Mouse (Mus musculus) liver, embryonic 14.5 days (tissue): ENCODE measurements around the gene Anxa7. TPM values are rescaled to one million over a fixed set of nuclear protein-coding genes. Genes with fewer than 3 reads are reported as not detected.

ENCODE experiments used
- ATAC-seq: fragments of 200-750 bp; cut with Nextera tagmentation; 2 replicates; pipeline ENCODE4 v1.8.0; 2017; ENCODE audit warnings: moderate number of reproducible peaks, mild to moderate bottlenecking, moderate library complexity; ENCODE audit not compliant: insufficient read depth
- DNase-seq, 3 experiments: peaks; one replicate each; pipeline ENCODE4 v3.0.0-alpha.2; 2012 to 2013; ENCODE audit warnings: low read depth in 3 of 3, low spot score in 3 of 3
- H3K27ac ChIP-seq: fragments of 300-500 bp; sonication (generic); 2 replicates; pipeline ENCODE4 v1.5.1; 2014; ENCODE audit warnings: moderate library complexity, mild to moderate bottlenecking, control low read depth, inconsistent platforms
- H3K27me3 ChIP-seq: fragments of 300-500 bp; sonication (generic); 2 replicates; pipeline ENCODE4 v1.6.1; 2014; ENCODE audit warnings: mild to moderate bottlenecking, low read length, moderate library complexity; ENCODE audit not compliant: control insufficient read depth, insufficient read depth
- H3K36me3 ChIP-seq: fragments of 300-500 bp; sonication (generic); replicated peaks from 2 replicates; pipeline ENCODE4 v1.6.1; 2014; ENCODE audit warnings: low read depth; ENCODE audit not compliant: control insufficient read depth, insufficient read depth
- H3K4me1 ChIP-seq, 2 experiments: fragments of 200-500 bp in 1 of 2; fragments of 300-500 bp in 1 of 2; sonication (generic) in 1 of 2; replicated peaks; 2 replicates each; pipeline ENCODE4 v1.6.1; 2012 to 2014; ENCODE audit warnings: antibody characterized with exemption in 1 of 2, inconsistent platforms in 1 of 2, low read length in 1 of 2; ENCODE audit not compliant: control insufficient read depth in 2 of 2, insufficient read depth in 2 of 2
- H3K4me2 ChIP-seq: fragments of 300-500 bp; sonication (generic); 2 replicates; pipeline ENCODE4 v1.6.1; 2014; ENCODE audit warnings: low read depth, mild to moderate bottlenecking, control low read depth, moderate library complexity
- H3K4me3 ChIP-seq, 2 experiments: fragments of 200-500 bp in 1 of 2; fragments of 300-500 bp in 1 of 2; sonication (generic) in 1 of 2; 2 replicates each; pipeline ENCODE4 v1.5.1; 2012 to 2014; ENCODE audit warnings: low read depth in 2 of 2, low read length in 2 of 2, mild to moderate bottlenecking in 2 of 2, control low read depth in 1 of 2, inconsistent platforms in 1 of 2, moderate library complexity in 1 of 2; ENCODE audit not compliant: insufficient read depth in 1 of 2
- H3K9ac ChIP-seq: fragments of 300-500 bp; sonication (generic); replicated peaks from 2 replicates; pipeline ENCODE4 v1.6.1; 2014; ENCODE audit warnings: mild to moderate bottlenecking, control low read depth, moderate library complexity
- H3K9me3 ChIP-seq: fragments of 300-500 bp; sonication (generic); 2 replicates; pipeline ENCODE4 v1.6.1; 2016; ENCODE audit warnings: low read length, mixed read lengths; ENCODE audit not compliant: control insufficient read depth
- CTCF ChIP-seq: IDR thresholded peaks from 2 replicates; pipeline ENCODE4 v1.5.1; 2016; ENCODE audit warnings: antibody characterized with exemption, low read depth, control low read depth
- EP300 ChIP-seq: IDR thresholded peaks from 2 replicates; pipeline ENCODE4 v1.6.1; 2016; ENCODE audit warnings: antibody characterized with exemption, low read depth
- WGBS: fragments of 180-500 bp; shearing (Covaris S2); extraction: QIAGEN DNeasy Blood & Tissue Kit; methylation state at CpG from one replicate; pipeline ENCODE4 v1.1.7; 2014; ENCODE audit not compliant: insufficient replicate concordance; 5-methylcytosine and 5-hydroxymethylcytosine counted together
- polyA plus RNA-seq, 2 experiments: library from polyadenylated mRNA; depleted of rRNA in 1 of 2; stranded (reverse) in 1 of 2; unstranded in 1 of 2; fragments of >200 nt; fragmentation: Nextera tagmentation in 1 of 2; extraction: Ambion mirVana in 1 of 2; gene quantifications; 2 replicates each; pipeline versions ENCODE4 v1.2.1 to v1.2.3; 2012 to 2014

The Anxa7 gene
- polyA plus RNA-seq, 2 experiments: 36.6 to 41.6 TPM

DNA sequence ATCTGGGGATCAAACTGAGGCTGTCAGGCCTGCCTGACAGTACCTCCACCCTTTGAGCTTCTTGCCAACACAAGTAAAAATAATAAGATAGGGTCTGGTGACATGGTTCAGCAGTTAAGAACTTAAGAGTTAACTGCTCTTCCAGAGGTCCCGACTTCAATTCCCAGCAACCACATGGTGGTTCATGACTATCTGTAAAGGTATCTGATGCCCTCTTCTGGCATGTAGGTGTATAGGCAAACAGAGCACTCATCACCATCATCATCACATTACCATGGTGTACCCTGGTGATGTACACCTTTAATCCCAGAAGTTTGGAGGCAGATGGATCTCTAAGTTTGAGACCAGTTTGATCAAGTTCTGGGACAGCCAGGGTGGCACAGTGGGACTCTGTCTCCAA is 51.3 kb downstream of the Anxa7 start:
- DNase-seq (no peak), ATAC-seq (no peak)
- Histone ChIP-seq H3K4me3 (no peak overlapping the region), H3K27me3 (no peaks in the 10 kb centered on the region), H3K9me3 (no peaks in the 10 kb centered on the region), H3K4me2 (no peak overlapping the region), H3K4me1 (no peaks in the 10 kb centered on the region), H3K27ac (no peak overlapping the region), H3K9ac (no peak overlapping the region), H3K36me3 (no peaks in the 10 kb centered on the region)
- WGBS: 18% methylated on average over 1 of the region's 1 CpGs
- TF ChIP-seq CTCF: peak; percentile 46
- no peak for TF ChIP-seq EP300

GRCm38 (mm10) chr14:20423046-20423445 is 56.9 kb downstream of the Anxa7 start:
- no peak overlapping the region for H3K4me2 ChIP-seq
- no peaks in the 10 kb centered on the region for H3K36me3 ChIP-seq
- no peaks in the 10 kb centered on the region for H3K9me3 ChIP-seq
- no peaks in the 10 kb centered on the region for H3K4me1 ChIP-seq
- H3K9ac ChIP-seq: no peak overlapping the region
- ATAC-seq (no peak), DNase-seq (no peak)
- TF ChIP-seq EP300 (no peak), CTCF (no peak)
- H3K27me3 ChIP-seq: no peaks in the 10 kb centered on the region
- WGBS: 63% methylated on average over 6 of the region's 6 CpGs
- H3K4me3 ChIP-seq: no peak overlapping the region
- H3K27ac ChIP-seq: no peak overlapping the region

- H3K27me3 ChIP-seq: no peaks in the 10 kb centered on the region
- no peak overlapping the region for H3K9ac ChIP-seq
- ATAC-seq: no peak
- DNase-seq: no peak
- no peaks in the 10 kb centered on the region for H3K9me3 ChIP-seq
- H3K4me3 ChIP-seq: no peak overlapping the region
- TF ChIP-seq EP300: no peak
- no peak for TF ChIP-seq CTCF
- H3K4me2 ChIP-seq: no peak overlapping the region
- H3K27ac ChIP-seq: no peak overlapping the region
- H3K36me3 ChIP-seq: no peaks in the 10 kb centered on the region
- H3K4me1 ChIP-seq: no peaks in the 10 kb centered on the region
- WGBS: 45% methylated on average over 7 of the region's 7 CpGs
Observed at GRCm38 (mm10) chr14:20422257-20422656, 57.7 kb downstream of the Anxa7 start.

Other genes with a start within 250 kb of the Anxa7 start
- gene Kcnk16, start 210.9 kb downstream of the Anxa7 start, polyA plus RNA-seq (2012; rRNA removed): 5.4 and 8.5 TPM in 2 replicates
- 8.8 and 10.5 TPM in 2 replicates for gene Kcnk16, start 210.9 kb downstream of the Anxa7 start, polyA plus RNA-seq (2014; fragmentation: Nextera tagmentation; extraction: Ambion mirVana)
- gene Nudt13, start 185.4 kb downstream of the Anxa7 start, polyA plus RNA-seq (2012; rRNA removed): 5.1 and 6.1 TPM in 2 replicates
- 2.6 and 4.8 TPM in 2 replicates for gene Nudt13, start 185.4 kb downstream of the Anxa7 start, polyA plus RNA-seq (2014; fragmentation: Nextera tagmentation; extraction: Ambion mirVana)
- 12.4 and 15.6 TPM in 2 replicates for gene Ecd, start 132.0 kb downstream of the Anxa7 start, polyA plus RNA-seq (2012; rRNA removed)
- 25.8 and 28.9 TPM in 2 replicates for gene Ecd, start 132.0 kb downstream of the Anxa7 start, polyA plus RNA-seq (2014; fragmentation: Nextera tagmentation; extraction: Ambion mirVana)
- gene Fam149b, start 132.0 kb downstream of the Anxa7 start, polyA plus RNA-seq (2012; rRNA removed): 6.6 and 7.4 TPM in 2 replicates
- 6.8 and 8.2 TPM in 2 replicates for gene Fam149b, start 132.0 kb downstream of the Anxa7 start, polyA plus RNA-seq (2014; fragmentation: Nextera tagmentation; extraction: Ambion mirVana)
- gene Dnajc9, start 91.2 kb downstream of the Anxa7 start, polyA plus RNA-seq (2012; rRNA removed): 30.0 and 76.3 TPM in 2 replicates
- 94.5 and 103 TPM in 2 replicates for gene Dnajc9, start 91.2 kb downstream of the Anxa7 start, polyA plus RNA-seq (2014; fragmentation: Nextera tagmentation; extraction: Ambion mirVana)
- gene Mrps16, start 86.5 kb downstream of the Anxa7 start, polyA plus RNA-seq (2012; rRNA removed): 19.0 and 22.9 TPM in 2 replicates
- 58.1 and 61.0 TPM in 2 replicates for gene Mrps16, start 86.5 kb downstream of the Anxa7 start, polyA plus RNA-seq (2014; fragmentation: Nextera tagmentation; extraction: Ambion mirVana)
- 0.01 and 0.03 TPM in 2 replicates for gene Cfap70, start 27.9 kb downstream of the Anxa7 start, polyA plus RNA-seq (2012; rRNA removed)
- 0.08 and 0.28 TPM in 2 replicates for gene Cfap70, start 27.9 kb downstream of the Anxa7 start, polyA plus RNA-seq (2014; fragmentation: Nextera tagmentation; extraction: Ambion mirVana)
- 1.1 and 1.6 TPM in 2 replicates for gene Mss51, start 16.8 kb upstream of the Anxa7 start, polyA plus RNA-seq (2012; rRNA removed)
- gene Mss51, start 16.8 kb upstream of the Anxa7 start, polyA plus RNA-seq (2014; fragmentation: Nextera tagmentation; extraction: Ambion mirVana): 0.29 and 0.67 TPM in 2 replicates
- 18.0 and 22.7 TPM in 2 replicates for gene Ppp3cb, start 66.4 kb upstream of the Anxa7 start, polyA plus RNA-seq (2012; rRNA removed)
- 21.6 and 24.8 TPM in 2 replicates for gene Ppp3cb, start 66.4 kb upstream of the Anxa7 start, polyA plus RNA-seq (2014; fragmentation: Nextera tagmentation; extraction: Ambion mirVana)
- 1.2 and 1.3 TPM in 2 replicates for gene Usp54, start 160.9 kb upstream of the Anxa7 start, polyA plus RNA-seq (2012; rRNA removed)
- 1.1 and 1.2 TPM in 2 replicates for gene Usp54, start 160.9 kb upstream of the Anxa7 start, polyA plus RNA-seq (2014; fragmentation: Nextera tagmentation; extraction: Ambion mirVana)
- gene Myoz1, start 176.4 kb upstream of the Anxa7 start, polyA plus RNA-seq (2012; rRNA removed): 0.04 and 0.10 TPM in 2 replicates
- gene Myoz1, start 176.4 kb upstream of the Anxa7 start, polyA plus RNA-seq (2014; fragmentation: Nextera tagmentation; extraction: Ambion mirVana): 0.14 TPM in 1 of 2 replicates, not detected in the other
- 0.02 TPM in 2 replicates for gene Synpo2l, start 188.2 kb upstream of the Anxa7 start, polyA plus RNA-seq (2012; rRNA removed)
- gene Synpo2l, start 188.2 kb upstream of the Anxa7 start, polyA plus RNA-seq (2014; fragmentation: Nextera tagmentation; extraction: Ambion mirVana): 0.09 TPM in 1 of 2 replicates, not detected in the other
- gene Sec24c, start 194.2 kb upstream of the Anxa7 start, polyA plus RNA-seq (2012; rRNA removed): 36.4 and 37.1 TPM in 2 replicates
- 28.4 and 33.8 TPM in 2 replicates for gene Sec24c, start 194.2 kb upstream of the Anxa7 start, polyA plus RNA-seq (2014; fragmentation: Nextera tagmentation; extraction: Ambion mirVana)
- 2.8 and 3.3 TPM in 2 replicates for gene Fut11, start 214.8 kb upstream of the Anxa7 start, polyA plus RNA-seq (2012; rRNA removed)
- 4.3 and 5.7 TPM in 2 replicates for gene Fut11, start 214.8 kb upstream of the Anxa7 start, polyA plus RNA-seq (2014; fragmentation: Nextera tagmentation; extraction: Ambion mirVana)
- 49.6 and 58.8 TPM in 2 replicates for gene Chchd1, start 222.9 kb upstream of the Anxa7 start, polyA plus RNA-seq (2012; rRNA removed)
- 127 and 138 TPM in 2 replicates for gene Chchd1, start 222.9 kb upstream of the Anxa7 start, polyA plus RNA-seq (2014; fragmentation: Nextera tagmentation; extraction: Ambion mirVana)
- 16.8 and 20.8 TPM in 2 replicates for gene Zswim8, start 227.4 kb upstream of the Anxa7 start, polyA plus RNA-seq (2012; rRNA removed)
- gene Zswim8, start 227.4 kb upstream of the Anxa7 start, polyA plus RNA-seq (2014; fragmentation: Nextera tagmentation; extraction: Ambion mirVana): 3.1 and 4.0 TPM in 2 replicates